Comparison of ENCODE assay signal across 22 mouse cellular contexts in genomic region chr17:87851456-87851855, GRCm38 (mm10). TPM values are rescaled to one million over a fixed set of nuclear protein-coding genes. Genes with fewer than 3 reads are reported as not detected.
DNase-seq lines count a peak whose midpoint lies in the region; ATAC-seq and TF ChIP-seq lines count a peak whose summit lies in the region.
"Had no signal": no experiment of that assay in that cellular context is flagged by ENCODE, and none has a peak within 500 bp of the region (broad histone marks: within the 10 kb centered on the region; RNA-seq: fewer than 3 reads in every experiment).

No protein-coding gene starts in this region.

- no peak overlapping the region for H3K4me3 ChIP-seq in hindbrain, embryonic 11.5 days (ENCODE audit: low read depth, low read length)
- H3K4me3 ChIP-seq in hindbrain, embryonic 10.5 days = no peak overlapping the region
- no peak overlapping the region for H3K4me3 ChIP-seq in stomach, postnatal 0 days (ENCODE audit: low read depth, low read length)
- H3K4me3 ChIP-seq: gastrocnemius, adult 2 months; hindbrain, embryonic 15.5 days; lung, embryonic 15.5 days; megakaryocyte, embryonic 14.5 days had no signal

- no peaks in the 10 kb centered on the region for H3K27me3 ChIP-seq in hindbrain, embryonic 11.5 days (ENCODE audit: control insufficient read depth, insufficient read depth, low read length)
- H3K27me3 ChIP-seq in hindbrain, embryonic 10.5 days (ENCODE audit: insufficient read depth, poor library complexity, severe bottlenecking) = no peaks in the 10 kb centered on the region
- no peaks in the 10 kb centered on the region for H3K27me3 ChIP-seq in stomach, postnatal 0 days (ENCODE audit: control insufficient read depth, insufficient read depth, low read length)
- H3K27me3 ChIP-seq: hindbrain, embryonic 15.5 days; lung, embryonic 15.5 days; megakaryocyte, embryonic 14.5 days had no signal

- TF ChIP-seq CTCF in stomach, postnatal 0 days (IDR thresholded peaks at IDR 0.05; ENCODE audit: low read depth) = no peak

- no peaks in the 10 kb centered on the region for H3K36me3 ChIP-seq in hindbrain, embryonic 11.5 days (ENCODE audit: control insufficient read depth, insufficient read depth, low read length)
- H3K36me3 ChIP-seq in hindbrain, embryonic 10.5 days = no peaks in the 10 kb centered on the region
- no peaks in the 10 kb centered on the region for H3K36me3 ChIP-seq in stomach, postnatal 0 days (ENCODE audit: control insufficient read depth, insufficient read depth, low read length)
- H3K36me3 ChIP-seq: G1E; hindbrain, embryonic 15.5 days; lung, embryonic 15.5 days had no signal

- no peak for TF ChIP-seq EP300 in stomach, postnatal 0 days (optimal IDR thresholded peaks at IDR 0.05)

- H3K9me3 ChIP-seq in hindbrain, embryonic 11.5 days (ENCODE audit: control insufficient read depth, low read length) = no peaks in the 10 kb centered on the region
- peaks cover 3% of the 10 kb centered on the region; the same call in 1 of the 2 replicates for H3K9me3 ChIP-seq in hindbrain, embryonic 10.5 days
- no peaks in the 10 kb centered on the region for H3K9me3 ChIP-seq in stomach, postnatal 0 days (ENCODE audit: control insufficient read depth, low read length)
- H3K9me3 ChIP-seq: hindbrain, embryonic 15.5 days; lung, embryonic 15.5 days had no signal

- 20% methylated on average over 1 of the region's 1 CpGs for WGBS in hindbrain, embryonic 11.5 days
- 56% methylated on average over 1 of the region's 1 CpGs for WGBS in hindbrain, embryonic 10.5 days
- 42% methylated on average over 1 of the region's 1 CpGs for WGBS in stomach, postnatal 0 days

- peak; percentile 19; the same call in 1 of the 2 replicates for ATAC-seq in hindbrain, embryonic 11.5 days (ENCODE audit: low FRiP score)
- peak; percentile 21; the same call in 1 of the 2 replicates for ATAC-seq in stomach, postnatal 0 days (ENCODE audit: low FRiP score, low TSS enrichment)
- ATAC-seq: forebrain, embryonic 16.5 days had no signal

- no peak for DNase-seq in hindbrain, embryonic 11.5 days (ENCODE audit: low spot score)
- DNase-seq in hindbrain, embryonic 10.5 days (ENCODE audit: low spot score) = no peak
- peak; percentile 30 for DNase-seq in MN1 (ENCODE audit: low spot score)
- peak; percentile 41 for DNase-seq in adrenal gland, postnatal 25 days
- DNase-seq in stomach, postnatal 0 days (ENCODE audit: low spot score) = no peak
- DNase-seq in left cerebral cortex, adult 11 months (ENCODE audit: low spot score) = no peak
- DNase-seq in embryo, embryonic 11 days = no peak
- DNase-seq: cerebellum, postnatal 14 days; gastrocnemius, adult 2 months; kidney, adult 18-20 months; kidney, postnatal 14 days; right cerebral cortex, postnatal 25 days; thymus, adult 18-20 months had no signal

- H3K4me2 ChIP-seq in hindbrain, embryonic 11.5 days (replicated peaks; ENCODE audit: low read depth, low read length) = no peak overlapping the region
- H3K4me2 ChIP-seq in stomach, postnatal 0 days (replicated peaks; ENCODE audit: low read depth) = no peak overlapping the region
- H3K4me2 ChIP-seq: hindbrain, embryonic 15.5 days; liver, embryonic 11.5 days; lung, embryonic 15.5 days had no signal

- H3K4me1 ChIP-seq in hindbrain, embryonic 11.5 days (replicated peaks; ENCODE audit: control insufficient read depth, insufficient read depth, low read length) = no peaks in the 10 kb centered on the region
- H3K4me1 ChIP-seq in hindbrain, embryonic 10.5 days (replicated peaks) = no peaks in the 10 kb centered on the region
- no peaks in the 10 kb centered on the region for H3K4me1 ChIP-seq in stomach, postnatal 0 days (replicated peaks; ENCODE audit: control insufficient read depth, insufficient read depth)
- H3K4me1 ChIP-seq: hindbrain, embryonic 15.5 days; lung, embryonic 15.5 days; megakaryocyte, embryonic 14.5 days had no signal

- H3K9ac ChIP-seq in hindbrain, embryonic 11.5 days (ENCODE audit: low read depth, low read length) = no peak overlapping the region
- H3K9ac ChIP-seq in stomach, postnatal 0 days (ENCODE audit: low read length) = no peak overlapping the region
- H3K9ac ChIP-seq: hindbrain, embryonic 15.5 days; lung, embryonic 15.5 days had no signal

- H3K27ac ChIP-seq in hindbrain, embryonic 11.5 days (ENCODE audit: low read depth, low read length) = no peak overlapping the region
- no peak overlapping the region; the same call in 1 of the 2 replicates for H3K27ac ChIP-seq in hindbrain, embryonic 10.5 days
- H3K27ac ChIP-seq in stomach, postnatal 0 days (replicated peaks) = no peak overlapping the region
- H3K27ac ChIP-seq: gastrocnemius, adult 2 months; hindbrain, embryonic 15.5 days; lung, embryonic 15.5 days had no signal

RNA-seq across cellular contexts. Expression of gene Kcnk12, which starts 53.7 kb away (rescaled TPM):
- polyA plus RNA-seq in hindbrain, embryonic 11.5 days (2014; fragmentation: Nextera tagmentation; extraction: Ambion mirVana) = 0.10 and 0.39 TPM in 2 replicates
- polyA plus RNA-seq in hindbrain, embryonic 10.5 days (2016; fragmentation: Nextera tagmentation; extraction: Ambion mirVana) = 0.12 and 0.19 TPM in 2 replicates
- 0.73 and 0.76 TPM in 2 replicates for total RNA-seq in adrenal gland, postnatal 25 days (2021)
- 0.10 and 0.15 TPM in 2 replicates for polyA plus RNA-seq in stomach, postnatal 0 days (2015; fragmentation: Nextera tagmentation; extraction: Ambion mirVana)
- total RNA-seq: G1E; gastrocnemius, adult 2 months; heart, adult 8-10 months; neutrophil, adult 5-6 weeks had no signal
- polyA plus RNA-seq: G1E; heart, postnatal 0 days had no signal

Comparison
In these comparisons a context has a peak if more than half of its experiments do, and no peak if none do; other contexts are left out.
1. DNase-seq: peak in MN1 (single experiment) and adrenal gland, postnatal 25 days (single experiment); none in hindbrain, embryonic 11.5 days (single experiment), hindbrain, embryonic 10.5 days (single experiment), stomach, postnatal 0 days (single experiment), left cerebral cortex, adult 11 months (single experiment) and embryo, embryonic 11 days (single experiment).